Mouse (Mus musculus) thymus, adult 2 months (tissue): Measurements from ENCODE around the gene Trim14. TPM values are rescaled to one million over a fixed set of nuclear protein-coding genes. Genes with fewer than 3 reads are reported as not detected.

Experiments
- DNase-seq: peaks from one replicate; pipeline ENCODE4 v3.0.0; 2021
- H3K27ac ChIP-seq: fragments of 200-500 bp; 2 replicates; pipeline ENCODE4 v1.5.1; 2012; ENCODE audit warnings: low read length, control low read depth; ENCODE audit not compliant: control insufficient read depth, insufficient read depth
- H3K27me3 ChIP-seq: fragments of 200-500 bp; 2 replicates; pipeline ENCODE4 v1.6.1; 2012; ENCODE audit warnings: mild to moderate bottlenecking, low read length, moderate library complexity, mixed read lengths; ENCODE audit not compliant: control insufficient read depth, insufficient read depth
- H3K36me3 ChIP-seq: fragments of 200-500 bp; 2 replicates; pipeline ENCODE4 v1.6.1; 2012; ENCODE audit warnings: mild to moderate bottlenecking, low read length, moderate library complexity; ENCODE audit not compliant: control insufficient read depth, insufficient read depth
- H3K4me1 ChIP-seq: fragments of 200-500 bp; replicated peaks from 2 replicates; pipeline ENCODE4 v1.6.1; 2012; ENCODE audit warnings: low read length; ENCODE audit not compliant: control insufficient read depth, insufficient read depth
- H3K4me3 ChIP-seq: fragments of 200-500 bp; 2 replicates; pipeline ENCODE4 v1.5.1; 2012; ENCODE audit warnings: mild to moderate bottlenecking, low read length, control low read depth, moderate library complexity; ENCODE audit not compliant: control insufficient read depth, insufficient read depth
- CTCF ChIP-seq: fragments of 200-500 bp; IDR thresholded peaks from 2 replicates; pipeline ENCODE4 v1.5.1; 2012; ENCODE audit warnings: mild to moderate bottlenecking, control low read depth, low read length, moderate library complexity, borderline replicate concordance; ENCODE audit not compliant: control insufficient read depth, poor library complexity, insufficient read depth; ENCODE audit errors: extremely low read depth
- POLR2A ChIP-seq: fragments of 200-500 bp; IDR thresholded peaks from 2 replicates; pipeline ENCODE4 v1.6.1; 2012; ENCODE audit warnings: mild to moderate bottlenecking, low read length, control low read depth, moderate library complexity; ENCODE audit not compliant: control insufficient read depth, poor library complexity, insufficient read depth; ENCODE audit errors: extremely low read depth
- WGBS: fragments of 180-500 bp; shearing (Covaris S2); methylation state at CpG from one replicate; pipeline ENCODE4 v1.1.7; 2018; 5-methylcytosine and 5-hydroxymethylcytosine counted together
- polyA plus RNA-seq: library from polyadenylated mRNA; depleted of rRNA; stranded (reverse); fragments of >200 nt; gene quantifications from 2 replicates; pipeline ENCODE4 v1.2.3, GENCODE M21; 2012

Gene Trim14
- polyA plus RNA-seq, 1 experiment, result 27.3 TPM

GRCm38 (mm10) chr4:46562037-46562436, 26.1 kb upstream of the Trim14 start:
- no peaks in the 10 kb centered on the region for H3K36me3 ChIP-seq
- no peak for DNase-seq
- WGBS, result 94% methylated on average over 5 of the region's 5 CpGs
- no peak for TF ChIP-seq POLR2A
- no peak for TF ChIP-seq CTCF
- H3K27me3 ChIP-seq, result no peaks in the 10 kb centered on the region
- peaks cover 16% of the 10 kb centered on the region for H3K4me1 ChIP-seq
- H3K4me3 ChIP-seq, result no peak overlapping the region
- H3K27ac ChIP-seq, result no peak overlapping the region

GRCm38 (mm10) chr4:46560069-46560705, 24.2 kb upstream of the Trim14 start:
- Histone ChIP-seq H3K27me3 (no peaks in the 10 kb centered on the region), H3K4me1 (peaks cover 22% of the 10 kb centered on the region), H3K27ac (no peak overlapping the region), H3K36me3 (no peaks in the 10 kb centered on the region), H3K4me3 (no peak overlapping the region)
- no peak for DNase-seq
- WGBS, result 95% methylated on average over 14 of the region's 14 CpGs
- TF ChIP-seq POLR2A, result no peak
- no peak for TF ChIP-seq CTCF

- no peak overlapping the region for H3K27ac ChIP-seq
- no peaks in the 10 kb centered on the region for H3K27me3 ChIP-seq
- H3K4me1 ChIP-seq, result peaks cover 18% of the 10 kb centered on the region
- TF ChIP-seq POLR2A, result no peak
- TF ChIP-seq CTCF, result no peak
- WGBS, result 79% methylated on average over 22 of the region's 22 CpGs
- DNase-seq, result no peak
- no peak overlapping the region for H3K4me3 ChIP-seq
- H3K36me3 ChIP-seq, result no peaks in the 10 kb centered on the region
Observed at GRCm38 (mm10) chr4:46558672-46559667, 23.0 kb upstream of the Trim14 start.

GRCm38 (mm10) chr4:46556933-46557332, 21.0 kb upstream of the Trim14 start:
- TF ChIP-seq CTCF (no peak), POLR2A (no peak)
- Histone ChIP-seq H3K27ac (no peak overlapping the region), H3K27me3 (no peaks in the 10 kb centered on the region), H3K36me3 (no peaks in the 10 kb centered on the region), H3K4me3 (no peak overlapping the region), H3K4me1 (peaks cover 16% of the 10 kb centered on the region)
- DNase-seq, result no peak
- 18% methylated on average over 3 of the region's 3 CpGs for WGBS

- H3K36me3 ChIP-seq, result no peaks in the 10 kb centered on the region
- no peak for DNase-seq
- H3K4me1 ChIP-seq, result peaks cover 16% of the 10 kb centered on the region
- no peaks in the 10 kb centered on the region for H3K27me3 ChIP-seq
- 69% methylated on average over 9 of the region's 9 CpGs for WGBS
- no peak overlapping the region for H3K27ac ChIP-seq
- TF ChIP-seq POLR2A (no peak), CTCF (no peak)
- H3K4me3 ChIP-seq, result no peak overlapping the region
Observed at GRCm38 (mm10) chr4:46555762-46556161, 19.8 kb upstream of the Trim14 start.

GRCm38 (mm10) chr4:46554295-46555069, 18.5 kb upstream of the Trim14 start:
- Histone ChIP-seq H3K4me3 (no peak overlapping the region), H3K27me3 (no peaks in the 10 kb centered on the region), H3K27ac (no peak overlapping the region), H3K4me1 (peaks cover 22% of the 10 kb centered on the region), H3K36me3 (no peaks in the 10 kb centered on the region)
- TF ChIP-seq POLR2A, result no peak
- TF ChIP-seq CTCF, result no peak
- WGBS, result 73% methylated on average over 10 of the region's 10 CpGs
- no peak for DNase-seq
